Mouse (Mus musculus): Measurements from ENCODE around the gene Prss35. TPM values are rescaled to one million over a fixed set of nuclear protein-coding genes. Genes with fewer than 3 reads are reported as not detected.

The Prss35 gene
- total and polyA plus RNA-seq, 2 experiments: not detected

DNA sequence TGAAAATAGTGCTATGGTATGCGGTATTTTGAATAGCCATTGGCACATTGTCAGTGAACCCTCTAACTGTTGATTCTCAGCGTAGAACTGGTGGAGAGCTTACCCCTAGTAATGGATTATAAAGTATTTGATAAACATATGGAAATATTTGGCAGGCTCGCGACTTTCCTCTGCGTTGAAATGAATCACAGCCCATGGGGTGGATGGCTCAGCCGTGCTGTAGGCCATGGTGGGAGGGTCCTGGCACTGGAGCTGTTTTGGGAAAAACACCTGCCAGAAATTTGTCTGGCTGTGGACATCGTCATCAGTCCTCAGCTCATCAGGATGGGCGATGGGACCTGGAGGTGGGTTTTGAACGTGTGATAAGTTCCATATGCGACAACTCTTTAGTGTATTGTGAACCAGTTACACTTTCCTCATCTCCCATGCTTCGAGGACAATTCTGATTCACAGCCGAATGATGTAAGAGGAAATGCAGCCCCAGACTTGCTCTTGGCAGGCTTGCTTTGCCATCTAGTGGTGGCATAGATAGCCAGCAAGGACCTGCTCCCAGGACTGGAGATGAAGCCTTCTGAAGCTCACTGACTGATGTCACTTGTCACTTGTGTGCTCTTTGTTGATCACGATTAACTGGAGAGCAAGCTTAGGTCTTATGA, 2.6 kb downstream of the Prss35 start:
- no peak overlapping the region for H3K9ac ChIP-seq (ENCODE audit: low read depth, low read length)
- H3K4me1 ChIP-seq (ENCODE audit: control insufficient read depth, insufficient read depth, low read length): peaks cover 5% of the 10 kb centered on the region; the same call in 1 of the 2 replicates
- H3K27ac ChIP-seq (replicated peaks; ENCODE audit: insufficient read depth, low read depth, low read length): no peak overlapping the region
- H3K36me3 ChIP-seq (ENCODE audit: control insufficient read depth, insufficient read depth, low read length): no peaks in the 10 kb centered on the region
- WGBS: 37% methylated on average over 13 of the region's 13 CpGs
- no peak overlapping the region for H3K4me3 ChIP-seq (ENCODE audit: insufficient read depth, low read depth, low read length)
- TF ChIP-seq CTCF (IDR thresholded peaks at IDR 0.05; ENCODE audit: low read depth, low read length) (peak; percentile 90), POLR2A (IDR thresholded peaks at IDR 0.05; ENCODE audit: extremely low read depth, insufficient read depth, low read length) (no peak)
- no peaks in the 10 kb centered on the region for H3K79me2 ChIP-seq (ENCODE audit: control insufficient read depth, insufficient read depth, low read length)
- peak; percentile 80 for DNase-seq (ENCODE audit: extremely low read depth, low read depth, low spot score)
- H3K27me3 ChIP-seq (ENCODE audit: control insufficient read depth, insufficient read depth, low read length): no peaks in the 10 kb centered on the region

GRCm38 (mm10) chr9:86762477-86763376, 19.3 kb downstream of the Prss35 start:
- TF ChIP-seq POLR2A (IDR thresholded peaks at IDR 0.05; ENCODE audit: extremely low read depth, insufficient read depth, low read length): no peak
- TF ChIP-seq CTCF (IDR thresholded peaks at IDR 0.05; ENCODE audit: low read depth, low read length): no peak
- DNase-seq (ENCODE audit: extremely low read depth, low read depth, low spot score): no peak
- H3K27ac ChIP-seq (replicated peaks; ENCODE audit: insufficient read depth, low read depth, low read length): no peak overlapping the region
- no peaks in the 10 kb centered on the region for H3K36me3 ChIP-seq (ENCODE audit: control insufficient read depth, insufficient read depth, low read length)
- H3K4me3 ChIP-seq (ENCODE audit: insufficient read depth, low read depth, low read length): no peak overlapping the region
- 75% methylated on average over 8 of the region's 8 CpGs for WGBS
- H3K27me3 ChIP-seq (ENCODE audit: control insufficient read depth, insufficient read depth, low read length): no peaks in the 10 kb centered on the region
- no peaks in the 10 kb centered on the region for H3K79me2 ChIP-seq (ENCODE audit: control insufficient read depth, insufficient read depth, low read length)
- H3K4me1 ChIP-seq (ENCODE audit: control insufficient read depth, insufficient read depth, low read length): no peaks in the 10 kb centered on the region
- no peak overlapping the region for H3K9ac ChIP-seq (ENCODE audit: low read depth, low read length)

- H3K4me3 ChIP-seq (ENCODE audit: insufficient read depth, low read depth, low read length): no peak overlapping the region
- H3K79me2 ChIP-seq (ENCODE audit: control insufficient read depth, insufficient read depth, low read length): no peaks in the 10 kb centered on the region
- TF ChIP-seq CTCF (IDR thresholded peaks at IDR 0.05; ENCODE audit: low read depth, low read length) (no peak), POLR2A (IDR thresholded peaks at IDR 0.05; ENCODE audit: extremely low read depth, insufficient read depth, low read length) (no peak)
- no peak overlapping the region for H3K9ac ChIP-seq (ENCODE audit: low read depth, low read length)
- H3K27me3 ChIP-seq (ENCODE audit: control insufficient read depth, insufficient read depth, low read length): no peaks in the 10 kb centered on the region
- H3K4me1 ChIP-seq (ENCODE audit: control insufficient read depth, insufficient read depth, low read length): no peaks in the 10 kb centered on the region
- DNase-seq (ENCODE audit: extremely low read depth, low read depth, low spot score): no peak
- no peaks in the 10 kb centered on the region for H3K36me3 ChIP-seq (ENCODE audit: control insufficient read depth, insufficient read depth, low read length)
- H3K27ac ChIP-seq (replicated peaks; ENCODE audit: insufficient read depth, low read depth, low read length): no peak overlapping the region
- 66% methylated on average over 2 of the region's 2 CpGs for whole genome bisulfite sequencing
Measured at GRCm38 (mm10) chr9:86764002-86764401, 20.6 kb downstream of the Prss35 start.

- no peak for DNase-seq (ENCODE audit: extremely low read depth, low read depth, low spot score)
- no peak overlapping the region for H3K27ac ChIP-seq (replicated peaks; ENCODE audit: insufficient read depth, low read depth, low read length)
- H3K4me3 ChIP-seq (ENCODE audit: insufficient read depth, low read depth, low read length): no peak overlapping the region
- H3K79me2 ChIP-seq (ENCODE audit: control insufficient read depth, insufficient read depth, low read length): no peaks in the 10 kb centered on the region
- WGBS: 83% methylated on average over 10 of the region's 10 CpGs
- H3K4me1 ChIP-seq (ENCODE audit: control insufficient read depth, insufficient read depth, low read length): no peaks in the 10 kb centered on the region
- H3K27me3 ChIP-seq (ENCODE audit: control insufficient read depth, insufficient read depth, low read length): no peaks in the 10 kb centered on the region
- no peak for TF ChIP-seq CTCF (IDR thresholded peaks at IDR 0.05; ENCODE audit: low read depth, low read length)
- no peak for TF ChIP-seq POLR2A (IDR thresholded peaks at IDR 0.05; ENCODE audit: extremely low read depth, insufficient read depth, low read length)
- no peak overlapping the region for H3K9ac ChIP-seq (ENCODE audit: low read depth, low read length)
- H3K36me3 ChIP-seq (ENCODE audit: control insufficient read depth, insufficient read depth, low read length): no peaks in the 10 kb centered on the region
Measured at GRCm38 (mm10) chr9:86766991-86767390, 23.5 kb downstream of the Prss35 start.

DNA sequence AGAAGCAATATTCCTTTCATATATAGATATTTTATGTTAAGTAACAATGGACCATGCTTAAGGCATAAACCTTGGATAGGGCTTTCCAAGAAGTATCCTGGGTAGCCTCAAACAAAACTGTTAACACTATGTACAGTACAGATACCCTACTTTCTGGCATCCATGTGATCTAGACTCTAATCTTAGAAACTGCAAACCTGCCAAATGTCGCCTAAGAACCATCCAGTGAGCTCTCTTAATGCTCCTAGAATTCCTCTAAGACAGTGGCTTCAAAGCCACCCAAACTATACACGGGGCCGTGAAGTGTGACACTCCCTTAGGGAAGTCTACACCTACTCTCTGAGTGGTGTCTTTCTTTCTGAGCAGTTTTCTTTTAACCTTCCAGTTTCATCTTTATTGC, 29.4 kb downstream of the Prss35 start:
- no peak overlapping the region for H3K9ac ChIP-seq (ENCODE audit: low read depth, low read length)
- TF ChIP-seq CTCF (IDR thresholded peaks at IDR 0.05; ENCODE audit: low read depth, low read length) (no peak), POLR2A (IDR thresholded peaks at IDR 0.05; ENCODE audit: extremely low read depth, insufficient read depth, low read length) (no peak)
- H3K27me3 ChIP-seq (ENCODE audit: control insufficient read depth, insufficient read depth, low read length): no peaks in the 10 kb centered on the region
- H3K4me1 ChIP-seq (ENCODE audit: control insufficient read depth, insufficient read depth, low read length): no peaks in the 10 kb centered on the region
- no peak overlapping the region for H3K4me3 ChIP-seq (ENCODE audit: insufficient read depth, low read depth, low read length)
- H3K36me3 ChIP-seq (ENCODE audit: control insufficient read depth, insufficient read depth, low read length): no peaks in the 10 kb centered on the region
- H3K27ac ChIP-seq (replicated peaks; ENCODE audit: insufficient read depth, low read depth, low read length): no peak overlapping the region
- DNase-seq (ENCODE audit: extremely low read depth, low read depth, low spot score): no peak
- no peaks in the 10 kb centered on the region for H3K79me2 ChIP-seq (ENCODE audit: control insufficient read depth, insufficient read depth, low read length)
- 85% methylated on average over 3 of the region's 3 CpGs for WGBS

All from liver, adult 2 months (tissue).